Mouse (Mus musculus) embryonic facial prominence, embryonic 10.5 days (tissue): ENCODE measurements around the gene Rnf212b. TPM values are rescaled to one million over a fixed set of nuclear protein-coding genes. Genes with fewer than 3 reads are reported as not detected.
A peak's percentile ranks its signal among the peaks of the same experiment; 100 is the strongest.

Experiments used
- DNase-seq: peaks from one replicate; pipeline ENCODE4 v3.0.0-alpha.2; 2017; ENCODE audit warnings: low spot score
- H3K27ac ChIP-seq: fragments of 300-500 bp; sonication (generic); replicated peaks from 2 replicates; pipeline ENCODE4 v1.5.1; 2016; ENCODE audit warnings: mild to moderate bottlenecking
- H3K27me3 ChIP-seq: fragments of 300-500 bp; sonication (generic); replicated peaks from 2 replicates; pipeline ENCODE4 v1.6.1; 2016; ENCODE audit warnings: low read depth, mild to moderate bottlenecking; ENCODE audit not compliant: poor library complexity, severe bottlenecking
- H3K36me3 ChIP-seq: fragments of 300-500 bp; sonication (generic); replicated peaks from 2 replicates; pipeline ENCODE4 v1.6.1; 2016; ENCODE audit warnings: mild to moderate bottlenecking, moderate library complexity
- H3K4me1 ChIP-seq: fragments of 300-500 bp; sonication (generic); 2 replicates; pipeline ENCODE4 v1.6.1; 2016
- H3K4me3 ChIP-seq: fragments of 300-500 bp; sonication (generic); 2 replicates; pipeline ENCODE4 v1.5.1; 2016; ENCODE audit warnings: mild to moderate bottlenecking, moderate library complexity
- H3K9me3 ChIP-seq: fragments of 300-500 bp; sonication (generic); 2 replicates; pipeline ENCODE4 v1.6.1; 2016; ENCODE audit warnings: mild to moderate bottlenecking
- WGBS: fragments of 180-500 bp; shearing (Covaris S2); methylation state at CpG from one replicate; pipeline ENCODE4 v1.1.7; 2016; 5-methylcytosine and 5-hydroxymethylcytosine counted together
- polyA plus RNA-seq: library from polyadenylated mRNA; unstranded; fragments of >200 nt; fragmentation: Nextera tagmentation; extraction: Ambion mirVana; gene quantifications from 2 replicates; pipeline ENCODE4 v1.2.1, GENCODE M21; 2016

Gene Rnf212b
- polyA plus RNA-seq, 1 experiment from 2014 or later, result not detected

DNA sequence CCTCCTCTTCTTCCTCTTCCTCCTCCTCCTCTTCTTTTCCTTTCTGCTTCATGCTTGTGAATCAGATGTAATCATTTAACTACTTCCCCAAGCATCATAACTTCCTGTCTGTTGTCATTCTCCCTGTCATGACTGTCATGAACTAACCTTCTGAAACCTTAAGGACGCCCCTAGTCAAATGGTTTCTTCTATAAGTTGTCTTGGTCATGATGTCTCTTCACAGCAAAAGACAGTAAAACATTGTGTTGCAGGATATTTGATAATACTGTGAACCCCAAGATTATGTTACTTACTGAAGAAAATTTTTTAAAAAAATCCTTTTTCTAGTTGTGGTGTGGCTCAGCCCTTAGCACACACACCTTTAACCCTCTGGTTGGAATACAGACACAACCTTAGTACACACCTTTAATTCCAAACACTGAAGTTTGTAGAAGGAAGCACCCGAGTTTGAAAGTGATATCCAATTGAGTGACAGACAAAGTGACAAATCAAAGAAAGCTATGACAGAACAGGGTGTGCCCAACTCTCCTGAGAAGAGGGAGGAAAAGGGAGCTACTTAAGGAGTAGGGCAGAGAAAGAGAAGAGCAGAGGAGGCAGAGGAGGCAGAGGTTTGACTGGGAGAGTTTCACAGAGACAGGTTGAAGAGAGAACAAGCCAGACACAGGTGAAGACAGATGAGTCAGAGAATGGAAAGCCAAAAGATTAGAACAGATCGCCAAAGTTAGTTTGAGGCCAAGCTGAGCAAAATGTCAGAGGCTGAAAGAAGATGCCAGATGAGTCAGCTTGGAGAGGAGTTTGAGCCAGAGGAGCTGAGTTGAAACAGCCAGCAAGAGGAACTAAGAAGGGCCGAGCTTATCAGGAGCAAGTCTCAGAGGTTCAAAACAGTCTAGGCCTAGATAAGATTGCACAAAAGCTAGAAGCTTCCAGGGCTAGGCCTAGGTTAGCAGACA is 4.9 kb upstream of the Rnf212b start:
- no peaks in the 10 kb centered on the region for H3K36me3 ChIP-seq
- H3K27me3 ChIP-seq, result no peaks in the 10 kb centered on the region
- 73% methylated on average over 4 of the region's 4 CpGs for WGBS
- no peaks in the 10 kb centered on the region for H3K4me1 ChIP-seq
- H3K4me3 ChIP-seq, result no peak overlapping the region
- H3K9me3 ChIP-seq, result no peaks in the 10 kb centered on the region
- no peak overlapping the region for H3K27ac ChIP-seq
- DNase-seq, result no peak

DNA sequence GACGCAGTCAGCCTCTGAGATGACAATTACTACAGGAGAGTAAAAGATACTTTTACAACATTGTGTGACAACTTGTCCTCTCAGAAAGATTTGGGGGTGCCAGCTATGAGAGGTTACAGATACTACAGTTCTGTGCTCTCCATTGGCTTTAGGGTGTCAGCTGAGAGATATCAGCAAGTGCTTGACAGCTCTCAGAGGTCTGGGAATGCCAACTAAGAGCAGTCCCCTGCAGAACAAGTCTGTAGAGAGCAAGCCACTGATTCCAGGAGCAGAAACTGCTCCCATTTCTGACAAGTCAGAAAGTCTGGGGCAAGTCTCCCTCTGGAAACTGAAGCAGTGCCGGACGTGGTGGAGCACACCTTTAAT is 4.3 kb upstream of the Rnf212b start:
- no peak overlapping the region for H3K27ac ChIP-seq
- H3K36me3 ChIP-seq, result no peaks in the 10 kb centered on the region
- no peak overlapping the region for H3K4me3 ChIP-seq
- H3K9me3 ChIP-seq, result no peaks in the 10 kb centered on the region
- DNase-seq, result no peak
- WGBS, result 90% methylated on average over 3 of the region's 3 CpGs
- H3K27me3 ChIP-seq, result no peaks in the 10 kb centered on the region
- H3K4me1 ChIP-seq, result no peaks in the 10 kb centered on the region

DNA sequence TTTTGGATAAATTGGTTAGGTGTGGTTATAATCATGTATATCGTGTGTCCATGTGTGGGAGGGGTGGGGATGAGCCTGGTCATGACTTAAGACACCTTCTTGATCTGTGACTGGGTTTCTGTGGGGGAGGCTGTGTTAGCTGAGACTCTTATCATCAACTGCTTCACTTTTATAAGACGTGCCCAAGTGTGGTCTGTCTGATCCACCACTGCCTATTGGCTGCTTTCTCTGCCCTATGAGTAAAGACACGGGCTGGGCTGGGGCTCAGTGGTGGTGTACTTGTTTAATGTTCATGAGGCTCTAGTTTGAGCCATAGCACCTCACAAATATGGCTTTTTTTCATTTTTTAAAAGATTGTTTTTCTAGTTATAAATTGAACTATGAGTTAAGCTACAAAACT is 1.8 kb downstream of the Rnf212b start:
- Histone ChIP-seq H3K27me3 (no peaks in the 10 kb centered on the region), H3K4me1 (no peaks in the 10 kb centered on the region), H3K36me3 (no peaks in the 10 kb centered on the region), H3K27ac (no peak overlapping the region), H3K9me3 (no peaks in the 10 kb centered on the region), H3K4me3 (no peak overlapping the region)
- WGBS, result 68% methylated on average over 3 of the region's 3 CpGs
- DNase-seq, result no peak

GRCm38 (mm10) chr14:54817791-54818190 is 3.9 kb downstream of the Rnf212b start:
- no peaks in the 10 kb centered on the region for H3K9me3 ChIP-seq
- no peaks in the 10 kb centered on the region for H3K36me3 ChIP-seq
- H3K27me3 ChIP-seq, result no peaks in the 10 kb centered on the region
- H3K4me1 ChIP-seq, result no peaks in the 10 kb centered on the region
- DNase-seq, result peak; percentile 21
- no peak overlapping the region for H3K4me3 ChIP-seq
- 48% methylated on average over 2 of the region's 2 CpGs for WGBS
- H3K27ac ChIP-seq, result no peak overlapping the region

DNA sequence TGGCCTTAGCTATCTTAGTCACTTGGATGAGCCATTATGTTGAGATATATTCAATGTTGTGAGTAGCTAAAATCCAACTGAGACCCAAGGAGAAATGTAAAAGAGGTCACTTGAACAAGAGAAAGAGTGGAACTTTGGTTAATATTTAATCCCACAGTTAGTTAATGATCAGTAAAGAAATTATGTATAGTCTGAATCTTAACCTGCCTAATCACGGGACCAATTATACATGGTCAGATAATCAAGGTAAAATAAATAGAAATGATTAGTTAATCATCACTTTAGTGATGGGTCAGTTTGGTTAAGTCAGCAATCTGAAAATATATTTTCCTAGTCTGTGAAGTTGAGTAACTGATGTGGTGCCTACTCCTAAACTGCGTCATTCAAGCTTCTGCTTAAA is 8.4 kb downstream of the Rnf212b start:
- Histone ChIP-seq H3K27me3 (no peaks in the 10 kb centered on the region), H3K4me1 (no peaks in the 10 kb centered on the region), H3K27ac (no peak overlapping the region), H3K4me3 (no peak overlapping the region), H3K36me3 (no peaks in the 10 kb centered on the region), H3K9me3 (no peaks in the 10 kb centered on the region)
- 86% methylated on average over 2 of the region's 2 CpGs for WGBS
- no peak for DNase-seq

DNA sequence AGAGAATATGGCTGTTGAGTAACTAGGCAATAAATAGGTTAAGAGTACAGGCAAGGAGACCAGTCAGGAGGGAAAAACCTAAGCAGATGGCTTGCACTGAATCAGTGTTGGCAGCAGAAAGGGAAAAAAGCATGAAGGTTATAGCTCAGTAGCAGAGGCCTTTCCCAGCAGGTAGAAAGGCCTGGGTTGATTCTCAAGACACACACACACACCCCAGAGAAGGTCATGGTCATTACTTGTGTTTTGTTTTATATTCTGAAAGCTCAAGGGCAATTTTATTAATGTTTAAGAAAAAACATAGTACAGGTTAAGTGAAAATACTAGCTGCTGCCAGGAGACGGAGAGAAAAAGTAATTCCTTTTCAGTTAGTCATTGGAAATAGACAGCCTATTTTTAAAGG is 9.8 kb downstream of the Rnf212b start:
- 91% methylated on average over 1 of the region's 1 CpGs for WGBS
- no peaks in the 10 kb centered on the region for H3K9me3 ChIP-seq
- H3K4me1 ChIP-seq, result no peaks in the 10 kb centered on the region
- DNase-seq, result no peak
- H3K36me3 ChIP-seq, result no peaks in the 10 kb centered on the region
- no peaks in the 10 kb centered on the region for H3K27me3 ChIP-seq
- no peak overlapping the region for H3K4me3 ChIP-seq
- no peak overlapping the region for H3K27ac ChIP-seq

DNA sequence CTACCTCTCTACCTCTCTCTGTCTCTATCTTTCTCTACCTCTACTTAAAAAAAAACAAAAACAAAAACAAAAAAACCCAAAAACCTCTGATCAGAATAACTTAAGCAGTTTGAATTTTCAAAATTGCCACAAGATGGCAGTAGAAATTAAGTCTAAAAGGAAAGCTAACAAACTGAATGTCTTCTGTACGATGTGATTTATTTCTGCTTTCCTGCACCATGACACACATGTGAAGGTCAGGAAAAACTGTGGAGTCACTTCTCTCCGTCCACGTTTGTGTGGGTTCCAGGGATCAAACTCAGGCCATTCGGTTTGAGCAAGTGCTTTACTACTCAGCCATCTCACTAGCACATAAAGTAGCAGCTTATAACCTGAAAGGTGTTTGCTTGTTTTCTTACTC is 29.5 kb downstream of the Rnf212b start:
- no peak overlapping the region for H3K27ac ChIP-seq
- no peaks in the 10 kb centered on the region for H3K36me3 ChIP-seq
- no peak overlapping the region for H3K4me3 ChIP-seq
- H3K9me3 ChIP-seq, result no peaks in the 10 kb centered on the region
- 7% methylated on average over 4 of the region's 4 CpGs for WGBS
- DNase-seq, result peak; percentile 9
- no peaks in the 10 kb centered on the region for H3K4me1 ChIP-seq
- H3K27me3 ChIP-seq, result no peaks in the 10 kb centered on the region

DNA sequence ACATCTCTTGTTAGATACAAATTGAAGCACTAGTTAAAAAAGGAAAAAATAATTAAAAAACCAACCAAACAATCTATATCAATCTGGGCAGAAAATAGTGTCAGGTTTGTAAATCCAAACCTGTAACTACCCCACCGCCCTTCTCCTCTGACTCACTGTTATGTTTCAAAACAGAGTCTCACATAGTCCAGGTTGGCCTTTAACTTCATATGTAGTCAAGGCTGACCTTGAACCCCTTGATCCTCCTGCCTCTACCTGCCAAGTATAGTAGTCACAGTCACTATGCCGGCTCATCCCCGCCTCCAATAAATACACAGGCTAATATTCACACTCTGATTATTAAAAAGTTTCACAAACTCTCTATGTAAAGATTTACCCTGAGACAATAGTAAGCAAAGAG is 41.8 kb downstream of the Rnf212b start:
- no peak for DNase-seq
- no peak overlapping the region for H3K27ac ChIP-seq
- WGBS, result 94% methylated on average over 3 of the region's 3 CpGs
- no peaks in the 10 kb centered on the region for H3K4me1 ChIP-seq
- no peak overlapping the region for H3K4me3 ChIP-seq
- peaks cover 45% of the 10 kb centered on the region for H3K36me3 ChIP-seq
- no peaks in the 10 kb centered on the region for H3K9me3 ChIP-seq
- no peaks in the 10 kb centered on the region for H3K27me3 ChIP-seq

GRCm38 (mm10) chr14:54856703-54857102 is 42.8 kb downstream of the Rnf212b start:
- WGBS, result 89% methylated on average over 7 of the region's 7 CpGs
- Histone ChIP-seq H3K4me3 (no peak overlapping the region), H3K4me1 (no peaks in the 10 kb centered on the region), H3K27me3 (no peaks in the 10 kb centered on the region), H3K27ac (no peak overlapping the region), H3K9me3 (no peaks in the 10 kb centered on the region), H3K36me3 (peaks cover 45% of the 10 kb centered on the region)
- no peak for DNase-seq

DNA sequence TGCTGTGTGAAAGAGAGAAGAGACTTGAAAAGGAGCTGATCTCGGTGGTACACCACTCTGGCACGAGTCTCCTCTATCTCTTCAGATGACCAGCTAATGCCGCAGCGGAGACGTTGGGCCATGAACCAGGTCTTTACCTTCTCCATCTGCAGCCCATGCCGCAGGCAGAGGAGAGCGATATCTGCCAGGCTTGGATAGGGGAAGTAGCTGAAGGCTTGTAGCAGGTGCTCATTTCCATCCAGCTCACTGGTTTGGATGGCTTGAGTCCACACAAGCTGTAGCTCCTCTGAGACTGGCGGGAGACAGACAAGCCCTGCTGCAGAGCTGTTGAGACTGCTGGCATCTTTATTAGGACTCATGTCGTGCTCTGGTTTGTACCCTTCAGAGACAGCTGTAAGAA is 44.0 kb downstream of the Rnf212b start:
- H3K36me3 ChIP-seq, result peaks cover 45% of the 10 kb centered on the region
- no peak overlapping the region for H3K27ac ChIP-seq
- H3K9me3 ChIP-seq, result no peaks in the 10 kb centered on the region
- no peak overlapping the region for H3K4me3 ChIP-seq
- H3K4me1 ChIP-seq, result peaks cover 8% of the 10 kb centered on the region
- no peak for DNase-seq
- 92% methylated on average over 9 of the region's 9 CpGs for WGBS
- no peaks in the 10 kb centered on the region for H3K27me3 ChIP-seq

DNA sequence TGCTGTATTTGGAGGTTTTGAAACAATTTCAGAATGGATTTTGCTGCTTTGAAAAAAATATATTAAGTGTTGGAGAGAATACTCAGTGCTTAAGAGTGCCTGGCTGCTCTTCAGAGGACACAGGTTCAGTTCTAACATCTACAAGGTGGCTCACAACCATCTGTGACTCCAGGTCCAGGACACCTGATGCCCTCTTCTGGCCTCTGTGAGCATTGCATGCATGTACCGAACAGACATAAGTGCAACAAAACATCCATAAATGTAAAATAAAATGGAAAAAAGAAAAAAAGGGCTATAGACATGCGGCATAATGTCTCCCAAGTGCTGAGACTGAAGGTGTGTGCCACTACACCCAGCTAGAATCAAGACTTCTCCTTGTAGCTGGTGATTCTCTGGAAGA is 46.6 kb downstream of the Rnf212b start:
- Histone ChIP-seq H3K4me1 (peaks cover 14% of the 10 kb centered on the region), H3K27ac (no peak overlapping the region), H3K4me3 (no peak overlapping the region), H3K9me3 (no peaks in the 10 kb centered on the region), H3K27me3 (no peaks in the 10 kb centered on the region), H3K36me3 (peaks cover 26% of the 10 kb centered on the region)
- WGBS, result 56% methylated on average over 2 of the region's 2 CpGs
- DNase-seq, result peak; percentile 62

GRCm38 (mm10) chr14:54863501-54864312 is 49.8 kb downstream of the Rnf212b start:
- Histone ChIP-seq H3K27ac (peak overlapping the region; percentile 94), H3K9me3 (no peaks in the 10 kb centered on the region), H3K27me3 (no peaks in the 10 kb centered on the region), H3K4me1 (peaks cover 14% of the 10 kb centered on the region), H3K36me3 (no peaks in the 10 kb centered on the region), H3K4me3 (peak overlapping the region; percentile 95)
- whole genome bisulfite sequencing, result under 1% methylated on average over 56 of the region's 56 CpGs
- peak; percentile 97 for DNase-seq
